Mouse (Mus musculus) midbrain, embryonic 15.5 days (tissue): ENCODE results near the gene Eftud2. TPM values are rescaled to one million over a fixed set of nuclear protein-coding genes. Genes with fewer than 3 reads are reported as not detected.

ENCODE experiments used
- ATAC-seq: fragments of 200-750 bp; cut with Nextera tagmentation; replicated peaks from 2 replicates; pipeline ENCODE4 v1.8.0; 2017; ENCODE audit warnings: moderate TSS enrichment
- H3K27ac ChIP-seq: fragments of 300-500 bp; sonication (generic); 2 replicates; pipeline ENCODE4 v1.5.1; 2015; ENCODE audit warnings: mild to moderate bottlenecking, inconsistent platforms
- H3K27me3 ChIP-seq: fragments of 300-500 bp; sonication (generic); replicated peaks from 2 replicates; pipeline ENCODE4 v1.6.1; 2015; ENCODE audit warnings: inconsistent platforms
- H3K36me3 ChIP-seq: fragments of 300-500 bp; sonication (generic); replicated peaks from 2 replicates; pipeline ENCODE4 v1.6.1; 2015; ENCODE audit warnings: inconsistent platforms
- H3K4me1 ChIP-seq: fragments of 300-500 bp; sonication (generic); 2 replicates; pipeline ENCODE4 v1.6.1; 2015; ENCODE audit warnings: inconsistent platforms
- H3K4me2 ChIP-seq: fragments of 300-500 bp; sonication (generic); 2 replicates; pipeline ENCODE4 v1.6.1; 2015; ENCODE audit warnings: inconsistent platforms, mild to moderate bottlenecking, moderate library complexity
- H3K4me3 ChIP-seq: fragments of 300-500 bp; sonication (generic); 2 replicates; pipeline ENCODE4 v1.5.1; 2015; ENCODE audit warnings: mild to moderate bottlenecking, inconsistent platforms
- H3K9ac ChIP-seq: fragments of 300-500 bp; sonication (generic); 2 replicates; pipeline ENCODE4 v1.6.1; 2015; ENCODE audit warnings: mild to moderate bottlenecking, inconsistent platforms
- H3K9me3 ChIP-seq: fragments of 300-500 bp; sonication (generic); 2 replicates; pipeline ENCODE4 v1.6.1; 2016; ENCODE audit warnings: inconsistent platforms
- WGBS: fragments of 180-500 bp; shearing (Covaris S2); methylation state at CpG from one replicate; pipeline ENCODE4 v1.1.7; 2015; ENCODE audit warnings: mixed read lengths; 5-methylcytosine and 5-hydroxymethylcytosine counted together
- polyA plus RNA-seq: library from polyadenylated mRNA; unstranded; fragments of >200 nt; fragmentation: Nextera tagmentation; extraction: Ambion mirVana; gene quantifications from 2 replicates; pipeline ENCODE4 v1.2.1, GENCODE M21; 2015

Eftud2 gene
- polyA plus RNA-seq, 1 experiment from 2014 or later: 146 TPM

DNA sequence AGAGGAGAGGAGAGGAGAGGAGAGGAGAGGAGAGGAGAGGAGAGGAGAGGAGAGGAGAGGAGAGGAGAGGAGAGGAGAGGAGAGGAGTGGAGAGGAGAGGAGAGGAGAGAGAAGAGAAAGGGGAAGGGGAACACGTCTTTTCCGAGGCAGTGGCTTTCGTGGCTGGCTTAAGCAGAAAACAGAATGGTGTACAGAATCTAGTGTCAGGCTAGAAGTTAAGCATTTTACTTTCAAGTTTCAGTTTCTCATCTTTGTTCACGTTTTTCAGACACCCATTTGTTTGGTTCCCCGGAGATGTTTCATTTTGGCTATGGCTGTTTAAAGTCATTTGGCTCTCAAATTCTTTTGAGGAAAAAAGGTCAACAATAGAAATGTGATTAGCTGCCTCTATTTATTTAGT, 72.5 kb downstream of the Eftud2 start:
- ATAC-seq: no peak
- 76% methylated on average over 5 of the region's 5 CpGs for WGBS
- no peaks in the 10 kb centered on the region for H3K9me3 ChIP-seq
- no peak overlapping the region for H3K9ac ChIP-seq
- H3K27ac ChIP-seq: no peak overlapping the region
- no peak overlapping the region for H3K4me2 ChIP-seq
- H3K4me1 ChIP-seq: no peaks in the 10 kb centered on the region
- H3K36me3 ChIP-seq: no peaks in the 10 kb centered on the region; the same call in 1 of the 2 replicates
- H3K4me3 ChIP-seq: no peak overlapping the region
- no peaks in the 10 kb centered on the region for H3K27me3 ChIP-seq

DNA sequence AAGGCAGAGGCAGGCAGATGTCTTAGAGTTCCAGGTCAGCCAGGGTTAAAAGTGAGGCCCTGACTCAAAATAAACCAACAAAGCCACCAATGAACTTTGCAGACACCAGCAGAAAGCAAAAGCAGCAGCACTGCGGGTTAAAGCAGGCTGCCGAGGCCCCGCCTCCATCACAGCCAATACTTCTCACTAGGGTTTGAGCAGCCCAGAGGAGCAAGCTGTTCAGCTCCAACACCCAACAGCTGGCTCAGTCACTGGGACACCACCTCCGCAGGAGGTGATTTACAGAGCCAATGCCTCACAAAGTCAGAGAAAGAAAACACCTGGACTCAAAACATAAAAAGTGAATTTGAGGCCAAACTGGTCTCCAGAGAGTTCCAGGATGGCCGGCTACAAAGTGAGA, 77.3 kb downstream of the Eftud2 start:
- Histone ChIP-seq H3K27me3 (no peaks in the 10 kb centered on the region), H3K4me1 (no peaks in the 10 kb centered on the region), H3K4me3 (no peak overlapping the region), H3K36me3 (peaks cover 6% of the 10 kb centered on the region), H3K9ac (no peak overlapping the region), H3K9me3 (no peaks in the 10 kb centered on the region), H3K27ac (no peak overlapping the region), H3K4me2 (no peak overlapping the region)
- ATAC-seq: no peak
- 88% methylated on average over 5 of the region's 5 CpGs for WGBS

DNA sequence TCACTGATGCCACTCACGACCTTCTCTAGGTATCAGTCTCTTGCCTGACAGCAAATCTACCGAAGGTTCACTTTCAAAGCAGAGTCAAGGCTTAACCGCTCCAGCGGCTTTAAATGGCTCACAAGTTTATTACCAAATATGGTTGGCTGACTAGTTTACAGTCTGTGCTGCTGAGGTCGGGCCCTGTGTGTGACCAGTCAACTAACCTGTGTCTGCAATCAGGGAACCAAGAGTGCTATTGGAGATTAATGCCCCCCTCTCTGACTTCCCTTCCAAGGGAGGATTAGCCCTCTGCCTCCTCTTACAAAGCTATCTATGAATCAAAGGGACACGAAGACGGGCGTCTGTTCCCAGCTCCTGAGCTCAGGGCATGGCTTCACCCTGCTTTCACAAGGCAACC, 86.6 kb downstream of the Eftud2 start:
- 53% methylated on average over 8 of the region's 8 CpGs for WGBS
- no peak overlapping the region for H3K4me2 ChIP-seq
- no peak overlapping the region for H3K9ac ChIP-seq
- H3K27me3 ChIP-seq: no peaks in the 10 kb centered on the region
- no peaks in the 10 kb centered on the region for H3K4me1 ChIP-seq
- H3K4me3 ChIP-seq: no peak overlapping the region
- no peaks in the 10 kb centered on the region; the same call in 1 of the 2 replicates for H3K36me3 ChIP-seq
- H3K27ac ChIP-seq: no peak overlapping the region
- H3K9me3 ChIP-seq: no peaks in the 10 kb centered on the region
- no peak for ATAC-seq

DNA sequence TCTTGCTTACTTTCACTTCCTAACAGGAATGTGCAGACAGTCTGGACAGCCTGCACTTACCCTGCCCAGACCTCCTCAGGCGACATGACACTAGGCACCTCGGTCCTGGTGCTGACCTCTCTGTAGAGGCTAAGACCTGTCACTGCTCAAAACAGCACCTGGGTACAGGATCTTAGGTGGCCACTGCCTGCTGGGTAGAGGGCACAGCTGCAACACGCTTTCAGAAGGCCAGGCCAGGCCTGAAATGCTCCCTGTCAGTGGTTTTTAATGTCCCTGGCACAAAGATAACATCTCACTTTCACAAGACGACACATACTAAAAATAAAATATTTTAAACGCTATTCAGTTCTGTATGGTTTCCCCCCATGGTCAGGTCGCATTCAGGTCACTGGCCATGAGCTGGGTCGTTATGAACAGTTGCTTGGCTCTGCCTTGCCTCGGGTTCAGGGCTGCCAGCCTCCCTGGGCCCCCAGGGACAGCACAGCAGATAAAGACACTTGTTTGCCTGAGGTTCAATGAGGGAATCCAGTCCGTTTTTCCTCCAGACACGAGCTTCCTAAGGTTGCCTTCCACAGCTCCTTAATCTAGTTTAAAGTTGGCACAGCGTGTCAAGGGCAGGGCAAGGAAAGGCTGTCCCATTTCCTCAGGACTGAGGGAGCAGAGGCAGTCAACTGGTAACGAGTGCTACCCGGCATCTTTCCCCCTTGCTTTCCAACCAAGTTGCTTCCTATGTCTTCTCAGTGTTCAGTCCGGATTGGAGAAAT, 88.9 kb downstream of the Eftud2 start:
- H3K9me3 ChIP-seq: no peaks in the 10 kb centered on the region
- no peak overlapping the region for H3K4me2 ChIP-seq
- H3K9ac ChIP-seq: no peak overlapping the region
- no peaks in the 10 kb centered on the region for H3K27me3 ChIP-seq
- no peaks in the 10 kb centered on the region for H3K4me1 ChIP-seq
- ATAC-seq: no peak
- no peak overlapping the region for H3K4me3 ChIP-seq
- no peaks in the 10 kb centered on the region for H3K36me3 ChIP-seq
- WGBS: 62% methylated on average over 14 of the region's 14 CpGs
- no peak overlapping the region for H3K27ac ChIP-seq

Other genes starting within 250 kb of the Eftud2 start
- gene Meioc, start 217.3 kb downstream of the Eftud2 start, polyA plus RNA-seq: 0.13 TPM in 1 of 2 replicates, not detected in the other
- 36.6 and 37.4 TPM in 2 replicates for gene Ccdc43, start 183.2 kb downstream of the Eftud2 start, polyA plus RNA-seq
- gene Adam11, start 119.5 kb downstream of the Eftud2 start, polyA plus RNA-seq: 34.4 and 40.4 TPM in 2 replicates
- gene Gjc1, start 61.3 kb downstream of the Eftud2 start, polyA plus RNA-seq: 36.9 TPM in 2 replicates
- 13.7 and 14.8 TPM in 2 replicates for gene Higd1b, start 45.1 kb downstream of the Eftud2 start, polyA plus RNA-seq
- gene Ccdc103, start 219 bp upstream of the Eftud2 start, polyA plus RNA-seq: 2.0 and 2.2 TPM in 2 replicates
- gene Fam187a, start 4.2 kb upstream of the Eftud2 start, polyA plus RNA-seq: not detected in 2 replicates
- gene Gfap, start 19.9 kb upstream of the Eftud2 start, polyA plus RNA-seq: 0.14 and 0.25 TPM in 2 replicates
- 1.8 and 2.4 TPM in 2 replicates for gene Kif18b, start 44.1 kb upstream of the Eftud2 start, polyA plus RNA-seq
- gene C1ql1, start 65.7 kb upstream of the Eftud2 start, polyA plus RNA-seq: 11.7 and 14.0 TPM in 2 replicates
- 26.8 and 35.5 TPM in 2 replicates for gene Nmt1, start 147.2 kb upstream of the Eftud2 start, polyA plus RNA-seq
- 182 and 184 TPM in 2 replicates for gene Dcakd, start 147.3 kb upstream of the Eftud2 start, polyA plus RNA-seq
- gene Plcd3, start 220.7 kb upstream of the Eftud2 start, polyA plus RNA-seq: 3.0 and 3.8 TPM in 2 replicates
- gene Acbd4, start 220.7 kb upstream of the Eftud2 start, polyA plus RNA-seq: 9.7 and 11.1 TPM in 2 replicates
- gene Hexim1, start 235.2 kb upstream of the Eftud2 start, polyA plus RNA-seq: 3.1 and 3.7 TPM in 2 replicates